Mouse (Mus musculus) limb, embryonic 13.5 days (tissue): ENCODE measurements around the gene Ascl4. TPM values are rescaled to one million over a fixed set of nuclear protein-coding genes. Genes with fewer than 3 reads are reported as not detected.
A peak's percentile ranks its signal among the peaks of the same experiment; 100 is the strongest.

Source experiments
- ATAC-seq: fragments of 200-750 bp; cut with Nextera tagmentation; 2 replicates; pipeline ENCODE4 v1.8.0; 2017; ENCODE audit warnings: low read depth, moderate number of reproducible peaks, moderate TSS enrichment; ENCODE audit not compliant: low FRiP score
- H3K27ac ChIP-seq: fragments of 300-500 bp; sonication (generic); 2 replicates; pipeline ENCODE4 v1.5.1; 2015; ENCODE audit warnings: inconsistent platforms, mild to moderate bottlenecking, moderate library complexity
- H3K27me3 ChIP-seq: fragments of 300-500 bp; sonication (generic); 2 replicates; pipeline ENCODE4 v1.6.1; 2015; ENCODE audit warnings: mild to moderate bottlenecking, inconsistent platforms
- H3K36me3 ChIP-seq: fragments of 300-500 bp; sonication (generic); 2 replicates; pipeline ENCODE4 v1.6.1; 2015; ENCODE audit warnings: inconsistent platforms, mild to moderate bottlenecking, moderate library complexity
- H3K4me1 ChIP-seq: fragments of 300-500 bp; sonication (generic); 2 replicates; pipeline ENCODE4 v1.6.1; 2015; ENCODE audit warnings: inconsistent platforms
- H3K4me2 ChIP-seq: fragments of 300-500 bp; sonication (generic); replicated peaks from 2 replicates; pipeline ENCODE4 v1.6.1; 2015; ENCODE audit warnings: inconsistent platforms, mild to moderate bottlenecking, moderate library complexity
- H3K4me3 ChIP-seq: fragments of 300-500 bp; sonication (generic); 2 replicates; pipeline ENCODE4 v1.5.1; 2015; ENCODE audit warnings: moderate library complexity, mild to moderate bottlenecking, inconsistent platforms
- H3K9ac ChIP-seq: fragments of 300-500 bp; sonication (generic); 2 replicates; pipeline ENCODE4 v1.6.1; 2015; ENCODE audit warnings: mild to moderate bottlenecking, inconsistent platforms
- H3K9me3 ChIP-seq: fragments of 300-500 bp; sonication (generic); 2 replicates; pipeline ENCODE4 v1.6.1; 2016; ENCODE audit warnings: inconsistent platforms
- WGBS: fragments of 180-500 bp; shearing (Covaris S2); methylation state at CpG from one replicate; pipeline ENCODE4 v1.1.7; 2015; 5-methylcytosine and 5-hydroxymethylcytosine counted together
- polyA plus RNA-seq: library from polyadenylated mRNA; unstranded; fragments of >200 nt; fragmentation: Nextera tagmentation; extraction: Ambion mirVana; gene quantifications from 2 replicates; pipeline ENCODE4 v1.2.1, GENCODE M21; 2015

Gene Ascl4
- 0.33 and 0.66 TPM in 2 replicates for polyA plus RNA-seq

GRCm38 (mm10) chr10:85927676-85928445 is at the start of gene Ascl4:
Gene Ascl4, plus strand, starts transcription at chr10:85927681.
- H3K9ac ChIP-seq: peak within 1 kb of the TSS; percentile 58

GRCm38 (mm10) chr10:85879886-85880486 is 47.5 kb upstream of the Ascl4 start:
- peaks cover 94% of the 10 kb centered on the region for H3K36me3 ChIP-seq
- no peaks in the 10 kb centered on the region for H3K27me3 ChIP-seq
- H3K27ac ChIP-seq: no peak overlapping the region
- H3K9ac ChIP-seq: no peak overlapping the region
- WGBS: 91% methylated on average over 8 of the region's 8 CpGs
- no peaks in the 10 kb centered on the region for H3K9me3 ChIP-seq
- no peak overlapping the region for H3K4me3 ChIP-seq
- no peak overlapping the region for H3K4me2 ChIP-seq
- no peaks in the 10 kb centered on the region for H3K4me1 ChIP-seq
- no peak for ATAC-seq

More at GRCm38 (mm10) chr10:85927676-85928445, at the start of gene Ascl4:
- Histone ChIP-seq H3K4me1 (peaks cover 20% of the 10 kb centered on the region), H3K4me2 (peak within 1 kb of the TSS; percentile 97), H3K4me3 (peak within 1 kb of the TSS; percentile 60), H3K9me3 (no peaks in the 10 kb centered on the region), H3K27me3 (peaks cover 49% of the 10 kb centered on the region), H3K27ac (no peak within 1 kb of the TSS), H3K36me3 (no peaks in the 10 kb centered on the region)
- ATAC-seq: no peak
- WGBS: 2% methylated on average over 23 of the region's 23 CpGs

- H3K4me2 ChIP-seq: peak within 1 kb of the TSS; percentile 79
- peak within 1 kb of the TSS; percentile 86 for H3K9ac ChIP-seq
- H3K27ac ChIP-seq: peak within 1 kb of the TSS; percentile 73
- peak; percentile 99 for ATAC-seq
- under 1% methylated on average over 87 of the region's 90 CpGs for WGBS
- no peaks in the 10 kb centered on the region for H3K9me3 ChIP-seq
- peak within 1 kb of the TSS; percentile 75 for H3K4me3 ChIP-seq
- H3K36me3 ChIP-seq: peaks cover 26% of the 10 kb centered on the region
- H3K4me1 ChIP-seq: peaks cover 19% of the 10 kb centered on the region
- no peaks in the 10 kb centered on the region for H3K27me3 ChIP-seq
Observed at GRCm38 (mm10) chr10:85916498-85917309, 10.8 kb upstream of the Ascl4 start, which contains the start of gene Prdm4. Gene Prdm4, minus strand, starts transcription at chr10:85917142.

- Histone ChIP-seq H3K9me3 (no peaks in the 10 kb centered on the region), H3K4me3 (peak overlapping the region; percentile 60), H3K36me3 (no peaks in the 10 kb centered on the region), H3K27me3 (peaks cover 49% of the 10 kb centered on the region), H3K4me2 (peak overlapping the region; percentile 97), H3K4me1 (peaks cover 23% of the 10 kb centered on the region), H3K27ac (no peak overlapping the region), H3K9ac (peak overlapping the region; percentile 58)
- peak; percentile 64 for ATAC-seq
- under 1% methylated on average over 63 of the region's 63 CpGs for WGBS
Observed at GRCm38 (mm10) chr10:85928499-85929207, 1.2 kb downstream of the Ascl4 start.

- Histone ChIP-seq H3K4me1 (peaks cover 23% of the 10 kb centered on the region), H3K9me3 (no peaks in the 10 kb centered on the region), H3K4me3 (peak overlapping the region; percentile 60), H3K27me3 (peaks cover 49% of the 10 kb centered on the region), H3K27ac (no peak overlapping the region), H3K4me2 (peak overlapping the region; percentile 97), H3K9ac (no peak overlapping the region), H3K36me3 (no peaks in the 10 kb centered on the region)
- WGBS: 50% methylated on average over 11 of the region's 11 CpGs
- no peak for ATAC-seq
Observed at GRCm38 (mm10) chr10:85929208-85929591, 1.7 kb downstream of the Ascl4 start.

GRCm38 (mm10) chr10:85929962-85930361 is 2.5 kb downstream of the Ascl4 start:
- Histone ChIP-seq H3K4me2 (no peak overlapping the region), H3K27ac (no peak overlapping the region), H3K4me1 (peaks cover 23% of the 10 kb centered on the region), H3K27me3 (peaks cover 49% of the 10 kb centered on the region), H3K4me3 (no peak overlapping the region), H3K9ac (no peak overlapping the region), H3K9me3 (no peaks in the 10 kb centered on the region), H3K36me3 (no peaks in the 10 kb centered on the region)
- WGBS: 91% methylated on average over 11 of the region's 11 CpGs
- no peak for ATAC-seq

- Histone ChIP-seq H3K27me3 (no peaks in the 10 kb centered on the region), H3K27ac (no peak overlapping the region), H3K4me1 (peaks cover 6% of the 10 kb centered on the region; the same call in 1 of the 2 replicates), H3K4me2 (no peak overlapping the region), H3K9ac (no peak overlapping the region), H3K36me3 (peaks cover 57% of the 10 kb centered on the region), H3K9me3 (peaks cover 4% of the 10 kb centered on the region; the same call in 1 of the 2 replicates), H3K4me3 (no peak overlapping the region)
- WGBS: 83% methylated on average over 6 of the region's 6 CpGs
- no peak for ATAC-seq
Observed at GRCm38 (mm10) chr10:85936280-85936965, 8.9 kb downstream of the Ascl4 start.

GRCm38 (mm10) chr10:85948483-85949196 is 21.2 kb downstream of the Ascl4 start:
- 95% methylated on average over 8 of the region's 8 CpGs for WGBS
- H3K36me3 ChIP-seq: peaks cover 91% of the 10 kb centered on the region
- no peak overlapping the region for H3K4me3 ChIP-seq
- ATAC-seq: no peak
- 0 out of 2 replicates have a peak, but pooled peaks cover 3% of the 10 kb centered on the region for H3K4me1 ChIP-seq
- no peak overlapping the region for H3K9ac ChIP-seq
- no peaks in the 10 kb centered on the region for H3K9me3 ChIP-seq
- H3K4me2 ChIP-seq: no peak overlapping the region
- no peak overlapping the region for H3K27ac ChIP-seq
- no peaks in the 10 kb centered on the region for H3K27me3 ChIP-seq

- WGBS: 90% methylated on average over 6 of the region's 6 CpGs
- no peak overlapping the region for H3K27ac ChIP-seq
- H3K36me3 ChIP-seq: peaks cover 80% of the 10 kb centered on the region
- H3K4me3 ChIP-seq: no peak overlapping the region
- no peaks in the 10 kb centered on the region for H3K9me3 ChIP-seq
- no peak overlapping the region for H3K9ac ChIP-seq
- no peak for ATAC-seq
- no peak overlapping the region for H3K4me2 ChIP-seq
- peaks cover 10% of the 10 kb centered on the region; the same call in 1 of the 2 replicates for H3K4me1 ChIP-seq
- H3K27me3 ChIP-seq: no peaks in the 10 kb centered on the region
Observed at GRCm38 (mm10) chr10:85951765-85952443, 24.4 kb downstream of the Ascl4 start.

- no peak overlapping the region for H3K27ac ChIP-seq
- ATAC-seq: no peak
Observed at GRCm38 (mm10) chr10:85953401-85953800, 25.9 kb downstream of the Ascl4 start.

More at GRCm38 (mm10) chr10:85953401-85953800, 25.9 kb downstream of the Ascl4 start:
- Histone ChIP-seq H3K27me3 (no peaks in the 10 kb centered on the region), H3K4me3 (no peak overlapping the region), H3K9ac (no peak overlapping the region), H3K9me3 (no peaks in the 10 kb centered on the region), H3K4me1 (peaks cover 10% of the 10 kb centered on the region; the same call in 1 of the 2 replicates), H3K4me2 (no peak overlapping the region), H3K36me3 (peaks cover 69% of the 10 kb centered on the region)
- WGBS: 79% methylated on average over 3 of the region's 3 CpGs
